Mouse (Mus musculus) frontal cortex, postnatal 14 days (tissue): Measurements from ENCODE around the gene Tubg2.

Experiments
- DNase-seq, 2 experiments: peaks; one replicate each; pipeline ENCODE4 v3.0.0; 2022; ENCODE audit warnings: low spot score in 2 of 2

The Tubg2 gene

GRCm38 (mm10) chr11:101194137-101194536, 38.4 kb downstream of the Tubg2 start:
- DNase-seq = no peak

DNA sequence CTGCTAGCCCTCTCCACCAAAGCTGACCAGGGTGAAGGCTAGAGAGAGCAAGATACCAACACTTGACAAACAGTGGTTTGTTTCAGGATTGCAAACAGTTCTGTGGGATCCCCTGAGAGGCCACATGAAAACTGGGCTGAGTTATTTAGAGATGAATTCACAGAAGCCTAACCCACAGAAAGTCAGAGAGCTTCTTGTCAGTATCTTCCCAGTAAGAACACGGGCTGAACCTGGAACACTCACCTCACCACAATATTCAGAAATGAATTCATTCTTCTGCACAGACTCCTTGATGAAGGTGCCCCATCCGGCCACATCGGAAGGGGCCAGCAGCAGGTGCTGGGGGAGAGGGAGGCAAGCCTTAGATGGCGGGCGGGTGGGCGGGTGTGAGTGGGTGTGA, 38.9 kb downstream of the Tubg2 start:
- DNase-seq = no peak

GRCm38 (mm10) chr11:101195101-101195500, 39.4 kb downstream of the Tubg2 start:
- DNase-seq = no peak

- no peak for DNase-seq
Measured at GRCm38 (mm10) chr11:101195571-101195970, 39.9 kb downstream of the Tubg2 start.

- DNase-seq = no peak
Measured at GRCm38 (mm10) chr11:101196175-101196574, 40.5 kb downstream of the Tubg2 start.

DNA sequence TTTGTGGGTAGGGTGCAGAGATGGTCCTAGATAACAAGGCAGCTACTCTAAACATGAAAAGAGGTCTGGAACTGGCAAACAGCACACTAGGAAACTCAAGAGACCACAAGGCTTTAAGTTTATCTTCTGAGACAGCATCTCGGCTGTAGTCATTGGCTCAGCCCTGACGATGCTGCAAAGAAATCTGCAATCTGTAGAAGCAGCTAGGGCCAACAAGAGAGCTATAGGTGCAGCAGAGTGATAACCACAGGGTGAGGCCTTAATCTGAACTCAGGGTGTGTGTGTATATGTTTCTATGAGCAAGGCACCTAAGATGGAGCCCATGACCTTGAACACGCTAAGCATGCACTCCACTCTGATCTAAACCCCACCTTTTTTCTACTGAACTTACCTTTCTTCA, 43.8 kb downstream of the Tubg2 start:
- DNase-seq = no peak

- DNase-seq = peak in 1 of 2 experiments; percentile 24
Measured at GRCm38 (mm10) chr11:101200986-101201385, 45.3 kb downstream of the Tubg2 start.
